Mouse (Mus musculus) T-helper 2 cell (primary cell): Measurements from ENCODE around the gene Dcaf12l2.

ENCODE experiments used
- in situ Hi-C: fragments of 300-600 bp; cut with MboI, MseI; formaldehyde crosslinking; loops from one replicate; pipeline ENCODE4 v1.15.1; 2025; ENCODE audit warnings: high pct_unique_total_duplicates

Gene Dcaf12l2

DNA sequence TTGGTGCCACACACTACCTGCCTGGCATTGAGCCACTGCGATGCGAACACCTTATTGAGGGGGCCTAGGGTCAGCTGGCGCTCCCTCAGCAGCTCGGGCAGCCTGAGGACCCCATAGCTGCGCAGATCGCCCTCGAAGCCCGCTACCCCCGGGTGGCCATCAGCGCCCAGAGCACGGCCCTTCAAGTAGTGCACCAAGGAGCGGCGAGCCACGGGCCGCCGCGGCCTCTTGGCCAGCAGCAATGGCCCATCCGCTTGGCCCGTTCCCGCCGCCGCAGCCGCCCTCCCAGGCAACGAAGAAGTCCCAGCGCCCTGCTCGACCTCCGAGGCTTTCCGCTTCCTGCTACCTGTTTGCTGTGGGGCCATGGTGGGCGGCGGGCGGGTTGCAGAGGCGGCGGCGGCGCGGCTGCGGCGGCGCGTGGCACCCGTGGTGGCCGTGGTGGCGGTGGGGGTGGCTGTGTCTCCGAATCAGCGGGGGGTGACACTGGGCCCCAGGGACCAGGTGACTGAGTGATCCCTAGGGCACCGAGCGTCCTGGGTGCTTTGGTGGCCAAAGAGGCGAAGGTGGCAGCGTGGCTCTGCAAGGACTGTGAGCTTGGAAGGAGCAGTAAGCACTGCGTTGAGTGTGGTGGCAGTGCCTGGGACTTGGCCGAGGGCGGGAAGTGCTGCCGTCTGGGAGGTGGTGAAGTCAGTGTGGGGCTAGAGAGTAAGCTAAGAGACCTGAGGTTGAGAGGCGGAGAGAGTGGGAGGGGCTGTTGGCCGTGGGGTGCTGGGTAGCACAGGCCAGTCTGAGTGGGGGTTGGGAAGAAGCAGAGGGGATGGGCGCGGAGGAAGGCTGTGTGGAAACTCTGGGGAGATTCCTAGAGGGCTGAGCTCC lies at the start of gene Dcaf12l2:
Gene Dcaf12l2 (minus strand): TSS at position 697 of the 876 bp plus-strand sequence.
- in situ Hi-C loops, result no loop called here

DNA sequence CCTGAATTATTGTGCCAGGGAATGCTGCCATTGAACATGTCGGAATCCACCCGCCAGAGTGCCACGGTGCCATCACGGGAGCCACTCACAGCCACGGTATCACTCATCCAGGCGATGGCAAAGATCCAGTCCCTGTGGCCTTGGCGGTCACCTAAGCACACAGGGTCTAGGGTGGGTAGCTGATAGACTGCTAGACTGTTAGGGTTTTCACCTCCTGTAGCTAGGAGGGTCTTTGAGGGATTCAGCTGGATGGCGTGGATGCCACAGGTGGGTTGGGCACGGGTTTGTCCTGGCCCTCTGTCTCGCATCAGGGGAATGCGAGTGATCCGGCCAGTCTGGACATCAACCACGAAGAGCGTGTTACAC lies 879 bp downstream of the Dcaf12l2 start:
- in situ Hi-C loops, result no loop called here
